Mouse (Mus musculus) embryonic fibroblast, embryonic 13.5 days (primary cell): ENCODE measurements around the gene Gm20388.

Experiments
- CTCF ChIP-seq: IDR thresholded peaks from 2 replicates; pipeline ENCODE4 v1.5.1; 2011; ENCODE audit warnings: mild to moderate bottlenecking, control low read depth, low read length, moderate library complexity, borderline replicate concordance; ENCODE audit not compliant: insufficient read depth
- POLR2A ChIP-seq: IDR thresholded peaks from 2 replicates; pipeline ENCODE4 v1.6.1; 2011; ENCODE audit warnings: low read depth, mild to moderate bottlenecking, control low read depth, low read length, moderate library complexity

DNA sequence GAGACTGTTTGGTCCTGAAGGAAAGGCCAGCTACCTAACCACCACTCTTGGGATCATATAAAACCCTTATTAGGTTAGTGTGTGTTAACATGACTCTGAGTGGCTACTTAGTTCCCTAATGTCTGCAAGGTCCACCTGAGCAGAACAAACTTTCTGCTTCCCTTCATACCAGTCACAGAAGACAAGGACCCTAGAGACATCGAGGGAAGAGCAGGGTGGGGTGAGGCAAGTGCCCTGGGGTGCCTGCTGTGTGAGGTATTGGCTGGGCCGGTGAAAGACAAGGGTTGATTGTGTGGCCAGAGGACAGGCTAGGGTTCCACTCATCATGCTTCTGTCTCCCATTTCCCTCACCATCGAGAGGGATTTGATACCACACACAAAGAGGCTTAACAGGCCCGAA is 847.4 kb downstream of the Gm20388 start:
- TF ChIP-seq POLR2A (no peak), CTCF (no peak)
